Mouse (Mus musculus) embryonic facial prominence, embryonic 14.5 days (tissue): ENCODE data around the gene Wscd2. TPM values are rescaled to one million over a fixed set of nuclear protein-coding genes. Genes with fewer than 3 reads are reported as not detected.

Experiments used
- ATAC-seq: fragments of 200-750 bp; cut with Nextera tagmentation; 2 replicates; pipeline ENCODE4 v1.8.0; 2017; ENCODE audit warnings: low read depth, moderate number of reproducible peaks, moderate TSS enrichment
- DNase-seq: peaks from one replicate; pipeline ENCODE4 v3.0.0-alpha.2; 2015; ENCODE audit warnings: low spot score
- H3K27ac ChIP-seq: fragments of 300-500 bp; sonication (generic); replicated peaks from 2 replicates; pipeline ENCODE4 v1.5.1; 2014; ENCODE audit warnings: low read depth, mild to moderate bottlenecking, low read length, moderate library complexity
- H3K27me3 ChIP-seq: fragments of 300-500 bp; sonication (generic); replicated peaks from 2 replicates; pipeline ENCODE4 v1.6.1; 2014; ENCODE audit warnings: low read length; ENCODE audit not compliant: control insufficient read depth, insufficient read depth
- H3K36me3 ChIP-seq: fragments of 300-500 bp; sonication (generic); 2 replicates; pipeline ENCODE4 v1.6.1; 2014; ENCODE audit warnings: low read length, mixed read lengths; ENCODE audit not compliant: control insufficient read depth, insufficient read depth
- H3K4me1 ChIP-seq: fragments of 300-500 bp; sonication (generic); 2 replicates; pipeline ENCODE4 v1.6.1; 2014; ENCODE audit warnings: antibody characterized with exemption, low read length; ENCODE audit not compliant: control insufficient read depth, insufficient read depth
- H3K4me2 ChIP-seq: fragments of 300-500 bp; sonication (generic); 2 replicates; pipeline ENCODE4 v1.6.1; 2014; ENCODE audit warnings: low read depth, mild to moderate bottlenecking, low read length, moderate library complexity, mixed read lengths
- H3K4me3 ChIP-seq: fragments of 300-500 bp; sonication (generic); 2 replicates; pipeline ENCODE4 v1.5.1; 2014; ENCODE audit warnings: low read depth, mild to moderate bottlenecking, low read length
- H3K9ac ChIP-seq: fragments of 300-500 bp; sonication (generic); 2 replicates; pipeline ENCODE4 v1.6.1; 2014; ENCODE audit warnings: low read depth, mild to moderate bottlenecking, low read length, moderate library complexity, mixed read lengths
- H3K9me3 ChIP-seq: fragments of 300-500 bp; sonication (generic); 2 replicates; pipeline ENCODE4 v1.6.1; 2016; ENCODE audit warnings: low read length; ENCODE audit not compliant: control insufficient read depth
- WGBS: fragments of 180-500 bp; shearing (Covaris S2); extraction: QIAGEN DNeasy Blood & Tissue Kit; methylation state at CpG from one replicate; pipeline ENCODE4 v1.1.7; 2014; 5-methylcytosine and 5-hydroxymethylcytosine counted together
- polyA plus RNA-seq: library from polyadenylated mRNA; unstranded; fragments of >200 nt; fragmentation: Nextera tagmentation; extraction: Ambion mirVana; gene quantifications from 2 replicates; pipeline ENCODE4 v1.2.1, GENCODE M21; 2014

The Wscd2 gene
- 6.4 and 8.7 TPM in 2 replicates for polyA plus RNA-seq

DNA sequence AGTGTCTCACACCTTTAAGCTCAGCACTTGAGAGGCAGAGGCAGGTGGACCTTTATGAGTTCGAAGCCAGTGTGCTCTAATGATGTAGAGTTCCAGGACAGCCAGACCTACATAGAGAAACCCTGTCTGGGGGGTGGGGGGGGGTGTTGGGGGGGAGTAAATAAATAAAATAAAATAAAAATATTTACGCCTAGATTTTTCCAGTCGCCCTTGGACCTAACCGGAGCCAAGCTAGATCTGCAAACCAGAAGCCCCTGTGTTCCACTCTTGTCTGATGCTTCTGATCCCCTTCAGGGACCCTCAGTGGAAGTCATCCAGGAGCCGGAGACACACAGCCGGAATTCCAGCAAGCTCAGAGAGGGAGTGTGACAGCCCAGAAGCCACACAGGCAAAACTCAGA, at the start of gene Wscd2:
Gene Wscd2, plus strand, starts transcription at position 301 of the 400 bp plus-strand sequence.
- 0 out of 2 replicates have a peak, but pooled peaks have one; percentile 3 for ATAC-seq
- no peak for DNase-seq
- Histone ChIP-seq H3K27me3 (peaks cover 6% of the 10 kb centered on the region; the same call in 1 of the 2 replicates), H3K36me3 (no peaks in the 10 kb centered on the region), H3K27ac (peak within 1 kb of the TSS; percentile 69), H3K9ac (peak within 1 kb of the TSS; percentile 76), H3K4me2 (peak within 1 kb of the TSS; percentile 84), H3K9me3 (no peaks in the 10 kb centered on the region), H3K4me3 (peak within 1 kb of the TSS; percentile 60), H3K4me1 (peaks cover 16% of the 10 kb centered on the region; the same call in 1 of the 2 replicates)
- WGBS = 58% methylated on average over 6 of the region's 6 CpGs

DNA sequence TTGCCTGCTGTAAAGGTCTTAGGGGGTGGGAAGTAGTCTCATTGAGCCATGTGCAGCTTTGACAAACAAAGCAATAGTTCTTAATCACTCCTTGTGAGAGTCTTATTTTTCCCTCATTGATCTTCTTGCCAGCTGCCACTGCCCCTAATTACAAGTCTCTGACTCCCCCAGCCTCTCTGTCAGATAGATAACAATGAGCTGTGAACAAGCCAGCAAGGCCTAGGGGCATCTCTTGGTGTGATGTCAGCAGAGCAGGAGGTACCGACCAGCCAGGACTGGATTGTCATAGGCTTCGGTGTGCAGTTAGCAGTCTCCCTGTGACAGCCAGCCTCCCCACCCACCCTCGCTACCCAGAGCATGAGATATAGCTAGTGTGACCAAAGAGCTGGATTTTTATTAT, 48.0 kb upstream of the Wscd2 start:
- no peak overlapping the region for H3K9ac ChIP-seq
- H3K36me3 ChIP-seq = no peaks in the 10 kb centered on the region
- no peak for DNase-seq
- no peak overlapping the region for H3K4me2 ChIP-seq
- H3K4me3 ChIP-seq = no peak overlapping the region
- H3K27me3 ChIP-seq = no peaks in the 10 kb centered on the region
- no peaks in the 10 kb centered on the region for H3K4me1 ChIP-seq
- WGBS = 52% methylated on average over 3 of the region's 3 CpGs
- H3K27ac ChIP-seq = no peak overlapping the region
- ATAC-seq = no peak; the same call in 1 of the 2 replicates
- no peaks in the 10 kb centered on the region for H3K9me3 ChIP-seq

DNA sequence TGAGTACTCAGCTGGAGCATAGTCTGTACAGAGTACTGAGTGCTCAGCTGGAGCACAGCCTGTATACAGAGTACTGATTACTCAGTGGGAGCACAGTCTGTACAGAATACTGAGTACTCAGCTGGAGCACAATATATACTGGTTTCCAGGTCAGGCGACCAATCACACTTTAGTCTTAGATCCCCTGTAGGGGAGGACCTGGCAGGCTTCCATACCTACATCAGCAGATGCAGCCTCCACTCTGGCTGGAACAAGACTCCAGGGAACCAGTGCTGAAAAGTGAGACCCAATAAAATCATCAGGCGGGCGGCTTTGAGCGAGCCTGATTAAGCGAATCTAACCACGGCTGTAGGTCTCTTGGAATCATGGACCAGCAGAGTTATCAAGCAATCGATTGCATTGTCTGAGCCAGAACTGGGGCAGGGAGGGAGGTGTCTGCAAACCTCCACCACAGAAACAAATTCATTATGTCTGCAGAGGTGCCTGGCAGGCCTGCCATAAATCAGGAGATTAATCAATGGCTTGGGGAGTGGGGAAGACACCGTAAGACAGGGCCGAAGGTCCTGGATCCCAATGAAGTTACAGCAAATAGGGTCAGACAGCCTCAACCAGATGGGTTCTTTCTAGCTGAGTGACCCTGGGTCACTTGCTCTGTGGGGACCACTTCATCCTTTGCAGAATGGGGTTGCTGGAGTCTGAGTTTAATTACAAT, 42.0 kb upstream of the Wscd2 start:
- peak; percentile 87 for DNase-seq
- Histone ChIP-seq H3K4me2 (no peak overlapping the region), H3K36me3 (no peaks in the 10 kb centered on the region), H3K4me1 (peaks cover 3% of the 10 kb centered on the region), H3K9ac (no peak overlapping the region), H3K27ac (no peak overlapping the region), H3K9me3 (peaks cover 7% of the 10 kb centered on the region; the same call in 1 of the 2 replicates), H3K27me3 (no peaks in the 10 kb centered on the region), H3K4me3 (no peak overlapping the region)
- WGBS = 38% methylated on average over 9 of the region's 9 CpGs
- ATAC-seq = peak; percentile 86

DNA sequence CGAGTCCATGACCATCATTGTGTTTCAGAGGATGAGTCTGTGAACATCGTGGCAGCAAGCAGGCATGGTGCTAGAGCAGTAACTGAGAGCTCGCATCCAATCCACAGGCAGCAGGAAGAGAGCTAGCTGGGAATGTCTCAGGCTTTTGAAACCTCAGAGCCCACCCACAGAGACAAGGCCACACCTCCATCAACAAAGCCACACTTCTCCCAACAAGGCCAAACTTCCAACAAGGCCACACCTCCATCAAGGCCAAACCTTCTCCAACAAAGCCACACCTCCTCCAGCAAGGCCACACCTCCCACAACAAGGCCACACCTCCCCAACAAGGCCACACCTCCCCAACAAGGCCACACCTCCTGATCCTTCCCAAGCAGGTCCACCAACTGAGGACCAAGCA, 40.8 kb upstream of the Wscd2 start:
- WGBS = 88% methylated on average over 3 of the region's 3 CpGs
- no peak overlapping the region for H3K9ac ChIP-seq
- H3K4me2 ChIP-seq = no peak overlapping the region
- no peaks in the 10 kb centered on the region for H3K27me3 ChIP-seq
- H3K36me3 ChIP-seq = no peaks in the 10 kb centered on the region
- no peak for ATAC-seq
- no peak overlapping the region for H3K27ac ChIP-seq
- H3K9me3 ChIP-seq = peaks cover 7% of the 10 kb centered on the region; the same call in 1 of the 2 replicates
- H3K4me1 ChIP-seq = peaks cover 3% of the 10 kb centered on the region
- no peak overlapping the region for H3K4me3 ChIP-seq
- no peak for DNase-seq

DNA sequence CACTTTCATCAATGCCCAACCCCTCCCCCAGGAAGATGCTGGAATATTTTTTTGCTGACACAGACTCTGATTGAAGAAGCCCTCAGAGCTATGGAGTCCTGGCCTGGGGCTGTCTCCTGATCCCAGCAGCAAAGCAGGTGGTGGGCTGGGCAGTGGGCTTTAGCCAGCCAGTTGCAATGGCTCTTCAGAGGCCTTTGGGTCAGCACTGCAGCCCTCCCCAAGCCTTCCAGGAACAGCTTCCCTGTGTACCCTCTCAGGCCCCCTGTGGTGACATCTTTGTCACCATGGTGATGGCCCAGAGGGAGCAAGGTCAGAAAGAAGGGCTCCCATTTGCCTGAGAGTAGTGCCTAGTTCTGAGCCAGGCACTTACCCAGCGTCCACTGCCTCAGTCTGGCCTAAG, 37.4 kb upstream of the Wscd2 start:
- H3K27ac ChIP-seq = no peak overlapping the region; the same call in 1 of the 2 replicates
- H3K27me3 ChIP-seq = no peaks in the 10 kb centered on the region
- peaks cover 3% of the 10 kb centered on the region for H3K4me1 ChIP-seq
- ATAC-seq (no peak), DNase-seq (no peak)
- WGBS = 0% methylated on average over 1 of the region's 1 CpGs
- no peak overlapping the region for H3K4me2 ChIP-seq
- no peaks in the 10 kb centered on the region for H3K36me3 ChIP-seq
- no peak overlapping the region for H3K9ac ChIP-seq
- no peak overlapping the region for H3K4me3 ChIP-seq
- H3K9me3 ChIP-seq = peaks cover 7% of the 10 kb centered on the region; the same call in 1 of the 2 replicates

DNA sequence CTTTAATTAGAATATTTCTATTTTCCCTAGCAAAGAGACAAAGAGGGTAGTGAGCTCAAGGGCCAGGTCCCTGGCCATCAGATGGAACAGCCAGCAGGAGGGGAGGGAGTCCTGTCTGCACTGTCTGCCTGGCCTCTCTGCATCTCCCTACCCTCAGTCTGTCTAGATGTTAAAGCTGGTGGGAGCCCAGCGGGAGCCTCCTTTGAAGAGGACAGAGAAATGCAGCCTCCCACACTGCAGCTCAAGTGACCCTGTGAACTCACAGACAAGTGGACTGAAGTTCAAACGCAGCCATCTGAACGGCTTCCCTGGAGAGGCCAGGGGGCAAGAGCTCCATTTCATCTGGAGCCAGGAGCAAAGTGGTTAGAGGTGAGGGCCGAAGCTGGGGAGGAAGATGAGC, 36.8 kb upstream of the Wscd2 start:
- peaks cover 12% of the 10 kb centered on the region for H3K9me3 ChIP-seq
- peak overlapping the region; percentile 48 for H3K27ac ChIP-seq
- H3K4me2 ChIP-seq = no peak overlapping the region
- no peaks in the 10 kb centered on the region for H3K36me3 ChIP-seq
- no peak overlapping the region for H3K9ac ChIP-seq
- no peak overlapping the region for H3K4me3 ChIP-seq
- peaks cover 3% of the 10 kb centered on the region for H3K4me1 ChIP-seq
- WGBS = 2% methylated on average over 4 of the region's 4 CpGs
- DNase-seq (no peak), ATAC-seq (no peak)
- H3K27me3 ChIP-seq = no peaks in the 10 kb centered on the region

DNA sequence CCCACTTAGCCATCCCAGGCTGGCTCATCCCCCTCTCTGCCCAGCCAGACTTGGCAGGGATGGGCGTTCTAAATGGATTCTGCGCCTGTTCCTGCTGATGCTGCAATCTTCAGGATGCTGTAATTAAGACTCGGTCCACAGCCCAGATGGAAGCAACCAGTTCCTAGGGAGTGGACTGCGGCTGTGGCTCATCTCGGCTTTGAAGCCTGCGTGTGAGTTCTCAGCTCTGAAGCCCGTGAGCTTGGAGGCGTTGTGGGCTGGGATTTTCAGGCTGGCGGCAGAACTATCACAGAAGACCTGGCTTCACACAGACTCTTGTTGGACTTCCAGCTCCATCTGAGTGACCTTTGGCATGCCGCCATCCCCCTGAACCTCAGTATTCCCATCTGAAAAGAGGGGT, 34.1 kb upstream of the Wscd2 start:
- peaks cover 3% of the 10 kb centered on the region for H3K4me1 ChIP-seq
- no peak overlapping the region for H3K9ac ChIP-seq
- 75% methylated on average over 10 of the region's 10 CpGs for WGBS
- H3K4me2 ChIP-seq = no peak overlapping the region
- H3K27ac ChIP-seq = no peak overlapping the region
- DNase-seq = no peak
- H3K9me3 ChIP-seq = peaks cover 6% of the 10 kb centered on the region; the same call in 1 of the 2 replicates
- no peak overlapping the region for H3K4me3 ChIP-seq
- no peak for ATAC-seq
- H3K27me3 ChIP-seq = peaks cover 4% of the 10 kb centered on the region; the same call in 1 of the 2 replicates
- H3K36me3 ChIP-seq = no peaks in the 10 kb centered on the region

DNA sequence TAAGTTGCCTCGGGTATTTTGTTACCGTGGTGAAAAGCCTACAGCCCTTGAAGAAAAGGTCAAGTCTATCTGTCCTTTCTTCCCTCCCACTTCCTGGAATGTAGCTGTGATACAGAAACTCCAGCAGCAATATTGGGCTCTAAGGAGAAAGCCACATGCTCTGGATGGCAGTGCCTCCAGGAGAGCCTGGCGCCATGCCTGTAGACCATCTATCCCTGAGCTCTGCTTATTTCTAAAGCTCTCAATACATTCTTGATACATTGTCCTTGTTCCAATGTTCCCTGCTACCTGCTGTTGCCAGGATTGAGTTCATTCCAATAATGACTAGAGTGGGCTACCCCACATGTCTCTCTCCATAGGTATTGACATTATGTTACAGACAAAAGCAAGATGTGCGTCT, 33.4 kb upstream of the Wscd2 start:
- Histone ChIP-seq H3K4me3 (no peak overlapping the region), H3K9me3 (peaks cover 6% of the 10 kb centered on the region; the same call in 1 of the 2 replicates), H3K4me1 (peaks cover 8% of the 10 kb centered on the region), H3K4me2 (no peak overlapping the region), H3K9ac (no peak overlapping the region), H3K27ac (no peak overlapping the region), H3K36me3 (no peaks in the 10 kb centered on the region), H3K27me3 (peaks cover 10% of the 10 kb centered on the region; the same call in 1 of the 2 replicates)
- ATAC-seq = no peak
- DNase-seq = no peak
- WGBS = 74% methylated on average over 4 of the region's 4 CpGs

DNA sequence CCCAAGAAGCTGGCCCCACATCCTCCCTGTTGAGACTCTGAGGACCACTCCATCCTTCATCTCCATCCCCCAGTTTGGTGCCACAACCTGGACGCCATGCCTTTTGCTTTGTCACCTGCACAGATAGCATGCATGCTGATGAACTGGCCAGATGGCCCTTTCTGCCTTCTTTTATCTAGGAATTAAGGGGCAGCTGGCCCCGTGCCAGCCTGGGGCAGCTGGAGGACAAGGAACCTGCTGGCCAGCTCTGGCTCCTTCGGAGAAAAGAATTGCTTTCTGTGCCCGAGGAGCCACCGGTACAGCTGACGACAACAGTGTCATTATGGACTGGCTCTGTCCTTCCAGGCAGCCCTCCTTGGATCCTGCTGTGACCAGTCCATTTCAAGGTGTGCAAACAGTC, 32.9 kb upstream of the Wscd2 start:
- WGBS = 82% methylated on average over 6 of the region's 6 CpGs
- Histone ChIP-seq H3K4me1 (peaks cover 11% of the 10 kb centered on the region), H3K36me3 (no peaks in the 10 kb centered on the region), H3K4me3 (no peak overlapping the region), H3K9me3 (peaks cover 6% of the 10 kb centered on the region; the same call in 1 of the 2 replicates), H3K4me2 (no peak overlapping the region), H3K27ac (no peak overlapping the region), H3K27me3 (peaks cover 16% of the 10 kb centered on the region), H3K9ac (no peak overlapping the region)
- ATAC-seq (no peak), DNase-seq (no peak)
